Mouse (Mus musculus) erythroid progenitor cell, adult 5-6 weeks (primary cell): ENCODE data around the gene Babam2. TPM values are rescaled to one million over a fixed set of nuclear protein-coding genes. Genes with fewer than 3 reads are reported as not detected.
"Not testable (repeated sequence)": the region's sequence is repeated elsewhere in the genome, so short reads cannot be mapped to it uniquely, and the experiment has no call there.

Experiments used
- ATAC-seq: replicated peaks from 2 replicates; pipeline ENCODE4 v1.8.0; 2016; ENCODE audit warnings: moderate number of reproducible peaks, mild to moderate bottlenecking, moderate TSS enrichment, inconsistent platforms; ENCODE audit not compliant: poor library complexity, low FRiP score, severe bottlenecking
- total RNA-seq, 2 experiments: library from RNA; stranded (forward) in 1 of 2; stranded (reverse) in 1 of 2; fragments of 150-400 nt in 1 of 2; fragments of 186-747, 209-891 nt in 1 of 2; gene quantifications; 2 replicates each; pipeline versions ENCODE4 v1.2.3 to v1.2.4; 2015 to 2017; ENCODE audit warnings: low replicate concordance in 2 of 2

The Babam2 gene
- total RNA-seq, 2 experiments from 2014 or later = 31.0 to 46.9 TPM

DNA sequence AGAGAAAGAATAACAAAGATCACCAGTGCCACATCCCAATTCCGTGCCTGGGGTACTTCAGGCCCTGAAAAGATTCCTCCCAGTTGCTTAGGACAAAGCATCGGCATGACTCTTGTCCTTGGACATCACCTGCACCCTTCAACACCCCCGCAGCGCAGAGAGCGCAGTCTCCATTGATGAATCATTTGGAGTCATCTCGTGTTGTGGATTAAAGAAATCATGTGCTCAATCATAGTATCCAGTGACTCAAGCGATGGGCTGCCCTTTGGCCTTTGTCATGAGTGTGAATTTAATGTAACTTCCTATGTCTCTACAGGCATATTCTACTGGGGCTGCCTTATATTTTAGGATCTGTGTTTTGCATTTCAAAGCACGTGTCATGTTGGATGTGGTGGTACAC, 265.9 kb downstream of the Babam2 start:
- no peak for ATAC-seq

DNA sequence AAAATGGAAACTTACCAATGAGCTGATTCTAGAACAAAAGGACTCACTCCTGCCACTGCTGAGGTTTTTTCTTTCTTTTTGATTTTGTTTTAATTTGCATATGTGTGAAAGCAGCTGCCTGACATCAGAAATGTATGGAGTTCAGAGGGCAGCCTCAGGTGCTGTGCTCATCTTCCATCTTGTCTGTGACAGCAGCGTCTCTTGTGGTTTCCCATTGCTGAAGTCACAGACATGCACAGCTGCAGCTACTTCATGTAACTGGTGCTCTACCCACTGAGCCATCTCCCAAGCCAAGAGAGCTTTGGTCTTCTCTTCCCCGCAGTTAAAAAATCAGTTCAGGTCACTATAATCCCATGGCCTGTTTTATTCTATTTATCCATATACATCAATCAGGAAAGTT, 266.4 kb downstream of the Babam2 start:
- ATAC-seq = no peak

DNA sequence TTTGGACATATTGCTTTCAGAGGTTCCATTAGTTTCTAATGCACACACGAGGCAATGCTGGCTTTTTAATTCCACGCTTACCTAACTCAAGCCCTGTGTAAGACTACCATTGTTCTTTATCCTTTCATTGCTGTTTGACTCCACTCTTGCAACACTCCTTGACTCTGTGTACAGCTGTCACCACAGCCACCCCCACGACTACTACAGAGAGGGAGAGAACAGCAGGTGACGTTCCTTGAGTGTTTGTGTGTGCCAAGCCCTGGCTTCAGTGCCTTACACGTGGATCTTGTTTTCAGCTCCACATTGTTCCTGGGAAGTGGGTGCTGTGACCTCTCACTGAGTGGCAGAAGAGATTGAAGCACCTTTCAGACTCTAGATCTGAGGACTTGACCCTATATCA, 269.3 kb downstream of the Babam2 start:
- no peak for ATAC-seq

DNA sequence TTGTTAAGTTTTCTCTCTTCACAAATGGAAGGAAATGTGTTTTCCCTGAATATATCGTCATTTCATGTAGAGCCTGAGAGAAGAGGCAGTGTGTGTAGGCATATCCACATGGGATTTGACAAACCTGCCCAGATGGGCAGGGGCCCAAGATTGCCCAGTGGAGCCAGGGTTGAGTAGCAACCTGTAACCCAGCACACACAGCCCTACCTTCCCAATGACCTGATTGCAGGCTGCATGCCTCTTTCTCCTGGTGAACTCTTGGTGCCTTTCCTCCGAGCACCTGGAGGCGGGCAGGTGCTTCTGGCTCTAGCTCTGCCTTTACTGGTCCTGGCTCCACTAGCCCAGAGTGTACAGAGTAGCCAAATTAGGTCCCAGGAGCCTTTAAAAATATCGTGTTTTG, 270.0 kb downstream of the Babam2 start:
- no peak for ATAC-seq

DNA sequence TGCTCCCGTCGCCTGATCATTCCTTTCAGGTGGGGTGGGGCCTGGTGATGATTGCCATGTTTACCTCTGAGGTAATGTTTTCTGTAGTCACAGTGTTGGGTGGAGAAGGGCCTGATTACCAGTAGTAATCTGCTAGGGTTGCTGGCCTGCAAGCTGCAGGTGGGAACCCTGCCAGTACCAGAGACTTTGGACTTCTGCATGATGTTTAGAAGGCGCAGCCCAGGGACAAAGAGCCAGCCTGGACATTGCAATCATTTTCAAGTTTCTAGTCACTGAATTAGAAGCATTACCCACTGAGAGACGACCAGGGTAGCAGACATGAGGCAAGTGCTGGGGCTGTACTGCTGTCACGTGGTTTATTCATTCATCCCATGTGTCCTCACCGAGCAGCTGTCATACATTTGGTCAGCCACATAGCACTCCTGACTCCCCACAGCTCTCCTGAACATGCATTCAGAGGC, 270.6 kb downstream of the Babam2 start:
- no peak for ATAC-seq

DNA sequence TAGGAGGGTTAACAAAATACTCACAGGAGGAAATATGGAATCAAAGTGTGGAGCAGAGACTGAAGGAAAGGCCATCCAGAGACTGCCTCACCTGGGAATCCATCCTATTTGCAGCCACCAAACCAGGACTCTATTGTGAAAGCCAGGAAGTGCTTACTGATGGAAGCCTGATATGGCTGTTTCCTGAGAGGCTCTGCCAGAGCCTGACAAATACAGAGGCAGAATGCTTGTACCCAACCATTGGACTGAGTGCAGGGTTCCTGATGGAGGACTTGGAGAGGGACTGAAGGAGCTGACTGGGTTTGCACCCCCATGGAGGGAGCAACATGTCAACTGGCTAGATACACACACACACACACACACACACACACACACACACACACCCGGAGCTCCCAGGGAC, 274.9 kb downstream of the Babam2 start:
- ATAC-seq = not testable (repeated sequence)

DNA sequence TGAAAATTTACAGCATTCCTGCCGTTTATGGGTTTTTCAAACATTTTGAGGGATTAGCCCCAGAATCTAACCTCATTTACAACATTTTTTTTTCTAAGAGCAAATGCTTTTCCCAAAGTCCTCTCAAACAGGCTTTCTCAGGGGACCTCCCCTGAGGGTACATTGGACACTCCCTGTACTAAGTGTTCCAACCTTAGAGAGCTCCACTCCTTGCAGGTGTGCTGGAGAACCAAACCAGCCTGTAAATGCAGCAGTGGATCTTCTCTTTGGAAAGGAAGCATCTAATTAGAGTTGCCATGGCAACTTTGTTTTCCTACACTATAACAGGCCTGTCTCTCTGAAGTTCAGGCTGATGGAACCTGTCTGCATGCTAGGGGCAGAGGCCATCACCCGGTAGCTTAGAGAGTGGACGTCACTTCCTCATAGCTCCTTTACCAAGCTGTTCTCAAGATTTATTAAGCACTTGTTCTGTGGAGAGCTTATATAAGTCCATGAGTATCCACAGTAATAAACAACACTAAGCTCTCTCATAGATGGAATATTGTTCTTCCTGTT, 277.2 kb downstream of the Babam2 start:
- ATAC-seq = no peak

DNA sequence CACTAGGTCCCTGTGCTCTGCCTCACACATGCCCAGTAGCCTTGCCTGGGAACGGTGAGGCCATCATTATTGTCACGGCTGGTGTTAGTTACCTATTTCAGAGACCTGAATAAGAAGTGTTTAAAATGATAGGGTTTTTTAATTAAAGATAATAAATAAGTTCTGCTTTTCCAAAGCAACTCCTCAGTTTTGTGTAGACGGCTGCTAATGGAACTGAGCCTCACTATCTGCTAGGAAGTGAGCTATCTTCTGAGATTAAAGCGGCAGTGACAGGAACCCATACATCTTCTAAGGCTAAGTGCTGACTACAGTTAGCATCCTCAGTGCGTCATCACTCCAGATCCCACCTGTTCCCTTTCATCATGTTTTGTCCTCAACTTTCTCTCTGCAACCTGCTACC, 284.6 kb downstream of the Babam2 start:
- no peak for ATAC-seq

DNA sequence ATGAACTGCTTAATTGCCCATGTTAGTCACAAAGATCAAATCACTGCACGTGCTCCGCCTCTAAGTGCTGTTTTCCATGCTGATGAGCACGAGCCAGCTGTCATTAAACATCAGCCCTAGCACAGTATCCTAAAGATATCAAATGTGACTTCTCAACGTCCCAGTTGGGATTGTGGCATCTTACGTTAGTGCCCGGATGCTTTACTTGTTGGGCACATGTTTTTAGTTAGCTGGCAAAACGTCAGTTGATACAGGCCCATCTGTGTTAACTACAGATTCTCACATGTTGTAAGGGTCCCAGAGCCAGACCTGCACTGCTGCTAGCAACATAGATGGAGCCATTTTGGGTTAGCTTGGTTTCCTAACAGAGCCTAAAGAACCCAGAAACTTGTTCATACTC, 285.7 kb downstream of the Babam2 start:
- no peak for ATAC-seq

DNA sequence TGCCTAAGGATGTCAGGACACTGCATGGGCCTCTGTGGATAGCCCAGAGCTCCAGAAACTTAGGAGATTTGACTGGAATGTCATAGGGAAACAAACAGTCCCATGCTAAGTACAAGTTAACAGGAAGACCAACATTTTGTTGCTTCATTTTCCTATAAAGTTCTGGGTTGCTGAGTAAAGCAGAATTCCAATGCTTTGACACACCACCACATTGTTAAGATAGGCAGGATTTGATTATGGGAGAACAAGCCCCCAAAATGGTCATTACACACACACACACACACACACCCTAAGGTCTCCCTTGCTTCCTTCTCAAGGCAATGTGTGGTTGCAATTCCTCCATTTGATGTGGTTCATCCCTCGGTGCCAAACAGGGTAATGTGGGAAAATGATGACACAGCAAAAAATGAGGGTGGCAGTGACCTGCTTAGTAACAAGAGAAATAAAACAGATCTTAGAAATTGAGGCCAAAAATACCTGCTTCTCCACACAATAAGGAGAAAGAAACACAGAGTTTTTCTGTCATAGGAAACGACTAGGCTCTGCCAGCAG, 286.4 kb downstream of the Babam2 start:
- ATAC-seq = no peak

DNA sequence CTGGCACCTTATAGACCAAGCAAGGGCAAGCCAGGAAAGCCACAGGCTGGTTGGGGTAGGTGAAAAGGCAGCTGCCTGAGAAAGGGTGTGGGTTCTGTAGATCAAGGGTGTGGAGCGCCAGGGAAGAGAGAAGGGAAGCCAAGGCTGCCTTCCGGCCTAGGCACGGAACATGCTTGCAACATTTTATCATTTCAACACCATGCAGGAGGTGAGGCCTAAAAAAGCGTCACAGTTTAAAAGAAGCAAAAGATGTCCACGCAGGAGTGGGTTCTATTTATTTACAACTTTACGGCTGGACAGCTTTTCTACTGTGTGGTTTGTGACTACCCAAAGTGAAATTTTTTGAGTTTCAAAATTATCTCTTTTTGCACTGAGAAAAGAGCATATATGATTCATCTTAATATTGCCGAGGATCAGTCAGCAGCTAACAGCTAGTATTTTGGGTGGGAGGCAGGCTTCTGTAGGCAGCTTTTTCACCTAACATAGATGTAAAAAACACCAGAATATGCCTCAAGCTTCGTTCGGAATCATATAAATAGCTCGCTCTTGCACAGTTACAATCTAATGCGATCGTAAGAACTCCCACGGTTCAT, 287.0 kb downstream of the Babam2 start:
- no peak for ATAC-seq

DNA sequence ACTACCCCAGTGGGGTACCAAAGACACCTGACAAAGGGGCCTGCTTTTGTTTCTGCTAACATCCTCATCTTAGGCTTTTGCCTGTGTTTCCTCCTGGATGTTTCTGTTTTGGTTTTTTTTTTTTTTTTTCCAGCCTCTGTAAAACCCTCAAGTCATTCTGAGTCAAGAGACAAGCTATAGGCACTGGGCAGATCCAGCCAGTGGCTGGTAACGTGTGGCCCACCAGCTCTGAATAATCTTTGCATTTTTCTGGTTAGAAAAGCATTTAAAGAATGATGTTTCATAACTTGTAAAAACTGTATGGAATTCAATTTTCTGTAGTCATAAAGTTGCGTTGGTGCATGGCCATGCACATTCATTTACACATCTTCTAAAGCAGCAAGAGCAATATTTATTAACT, 287.5 kb downstream of the Babam2 start:
- no peak for ATAC-seq

DNA sequence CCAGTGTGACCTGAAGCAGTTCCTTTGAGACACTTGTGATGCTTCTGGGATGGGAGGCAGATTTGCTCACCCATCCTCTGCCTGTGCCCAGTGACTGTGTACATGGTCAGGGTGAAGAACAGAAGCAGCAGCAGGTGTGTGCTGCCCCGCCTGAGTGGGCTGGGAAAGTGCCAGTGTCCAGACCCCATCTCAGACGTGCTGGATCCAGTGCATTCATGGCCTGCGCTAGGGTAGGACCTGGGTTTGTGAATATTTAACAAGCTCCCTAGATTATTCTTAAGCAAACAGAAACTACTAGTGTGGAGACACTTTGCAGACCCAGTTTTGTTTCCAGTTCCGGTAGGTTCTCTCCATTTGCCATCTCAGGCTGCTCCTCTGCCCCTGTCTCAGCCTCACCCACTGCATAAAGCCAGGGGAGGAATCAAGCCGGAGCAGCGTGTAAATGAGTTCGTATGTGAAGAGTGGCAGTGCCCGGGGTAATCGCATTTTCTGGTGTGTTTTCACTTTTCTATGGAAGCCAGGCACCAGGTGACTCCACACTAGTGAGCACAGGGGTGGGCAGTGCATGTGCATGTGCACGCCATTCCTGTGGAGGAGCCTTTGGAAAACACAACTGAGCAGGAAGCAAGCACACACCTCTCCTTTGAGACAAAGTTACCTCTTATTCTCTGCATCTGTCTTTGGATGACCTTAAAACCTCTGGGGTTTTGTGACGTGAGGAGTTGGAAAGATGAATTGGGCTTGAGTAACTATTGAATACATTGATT, 290.2 kb downstream of the Babam2 start:
- no peak for ATAC-seq

DNA sequence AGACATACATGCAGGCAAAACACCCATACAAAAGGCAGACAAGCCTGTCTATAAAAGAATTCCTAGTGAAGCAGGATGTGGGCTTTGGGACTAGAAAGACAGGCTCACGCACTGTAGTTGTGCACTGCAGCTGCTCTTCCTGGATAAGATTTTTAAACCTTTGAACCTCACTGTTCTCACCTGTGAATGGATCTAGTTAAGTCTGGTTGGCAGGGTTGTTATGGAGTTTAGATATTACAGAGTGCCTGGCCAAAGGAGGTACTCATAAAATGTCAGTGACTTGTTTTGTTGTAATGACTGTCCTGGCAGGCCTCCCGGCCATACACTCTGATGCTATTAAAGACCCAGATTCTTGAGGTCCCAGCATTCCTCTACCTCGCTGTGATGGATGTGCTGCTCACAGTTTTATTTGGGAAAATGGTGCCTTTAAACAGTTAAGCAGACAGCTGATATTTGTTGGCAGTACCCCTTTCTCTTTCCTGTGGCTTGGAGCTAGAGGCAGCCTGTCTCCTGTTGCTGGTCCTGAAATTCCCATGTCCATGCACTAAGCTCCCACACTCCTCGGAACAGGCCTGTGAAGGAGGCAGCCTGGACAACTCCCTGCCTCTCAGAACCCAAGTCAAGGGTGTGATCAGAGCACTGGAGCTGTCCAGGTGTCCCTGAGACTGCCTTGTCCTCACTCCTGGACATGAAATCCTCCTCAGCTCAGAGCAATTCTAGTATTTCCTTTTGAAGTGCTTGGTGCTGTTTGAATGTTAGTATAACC, 299.9 kb downstream of the Babam2 start:
- no peak for ATAC-seq

DNA sequence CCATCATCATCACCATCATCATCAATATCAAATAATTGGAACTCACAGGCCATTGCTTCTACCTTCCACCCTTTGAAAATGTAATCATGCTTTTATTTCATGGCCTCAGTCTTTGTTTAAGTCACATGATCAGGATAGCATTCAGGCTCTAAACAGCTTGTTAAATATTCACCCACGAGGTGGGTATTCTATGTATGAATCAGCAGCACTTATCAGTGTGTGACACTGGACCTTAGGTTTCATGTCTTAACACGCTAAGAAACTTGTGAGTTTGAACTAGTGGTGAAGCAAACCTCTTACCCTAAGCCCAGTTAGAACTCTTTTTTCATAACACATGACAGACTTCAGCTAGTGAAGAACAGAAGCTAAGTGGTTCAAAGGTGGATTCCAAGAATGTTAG, 301.3 kb downstream of the Babam2 start:
- ATAC-seq = no peak

DNA sequence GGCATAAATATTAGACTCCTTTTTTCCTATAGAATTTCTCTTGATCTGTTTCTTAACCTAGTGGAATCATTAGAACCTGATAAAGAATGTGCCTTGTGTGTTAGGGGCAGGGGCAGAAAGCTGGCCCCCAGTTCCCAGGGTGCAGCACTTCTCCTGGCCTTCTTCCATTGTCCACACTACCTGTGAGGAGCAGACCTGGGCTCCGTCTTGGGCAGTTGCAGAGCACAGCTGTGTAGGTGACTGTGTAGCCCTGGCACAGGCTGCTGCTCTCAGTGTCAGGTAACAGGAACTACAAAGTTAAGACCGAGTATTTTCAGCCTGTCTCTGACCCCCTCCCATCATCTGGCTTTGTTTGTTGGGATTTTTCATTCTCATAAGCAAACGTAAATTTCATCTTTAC, 302.6 kb downstream of the Babam2 start:
- ATAC-seq = no peak

DNA sequence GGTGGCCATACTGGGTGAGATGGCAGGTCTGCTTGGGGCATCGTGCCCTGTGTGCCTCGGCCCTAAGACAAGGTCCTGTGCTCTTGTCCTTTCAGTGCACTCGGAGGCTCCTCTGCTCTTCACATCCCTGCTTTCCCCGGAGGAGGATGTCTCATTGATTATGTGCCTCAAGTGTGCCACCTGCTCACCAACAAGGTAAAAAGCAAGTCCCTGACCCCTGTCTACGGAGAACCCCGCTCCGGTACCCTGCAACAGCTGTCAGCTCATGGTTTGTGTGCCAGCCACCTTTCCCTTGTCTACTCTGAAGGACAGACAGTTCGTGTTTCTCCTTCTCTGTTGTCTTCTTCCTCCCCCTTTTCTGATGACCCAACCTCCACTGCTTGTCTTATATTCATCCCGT, 303.8 kb downstream of the Babam2 start:
- no peak for ATAC-seq

DNA sequence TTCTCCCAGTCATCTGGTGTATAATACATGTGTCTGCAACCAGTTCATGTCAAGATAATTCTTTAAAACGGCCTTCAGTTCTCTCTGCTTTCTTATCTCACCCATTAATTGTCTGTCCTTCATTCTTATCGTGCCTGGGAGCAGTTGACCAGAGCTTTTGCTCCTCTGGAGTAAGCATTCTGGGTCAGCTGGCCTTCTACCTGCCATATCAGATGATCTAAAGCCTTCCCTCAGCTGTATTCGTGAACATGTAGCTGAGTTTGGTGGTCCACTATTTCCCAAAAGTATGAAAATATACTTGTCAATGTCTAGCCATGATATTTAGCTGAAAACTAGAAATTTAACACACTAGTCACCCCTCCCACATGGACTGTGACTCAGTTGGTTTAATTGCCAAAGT, 304.3 kb downstream of the Babam2 start:
- no peak for ATAC-seq

DNA sequence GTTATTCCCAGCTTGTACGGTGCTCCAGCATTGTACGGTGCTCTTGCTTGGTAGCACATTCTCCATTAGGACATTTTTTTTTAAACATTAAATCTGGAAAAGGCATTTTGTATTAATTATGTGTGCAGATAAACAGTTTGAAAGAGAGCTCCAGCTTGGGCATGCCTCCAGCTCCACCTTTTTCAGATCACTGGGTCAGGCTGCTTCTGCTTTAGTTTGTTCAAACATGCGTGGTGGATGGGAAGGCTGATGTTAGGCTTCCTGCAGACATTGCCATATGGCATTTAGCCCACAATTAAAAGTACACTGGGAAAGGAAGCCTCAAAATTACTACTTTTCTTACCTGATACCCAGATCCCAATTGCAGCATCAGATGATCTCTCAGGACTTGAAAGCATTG, 310.9 kb downstream of the Babam2 start:
- no peak for ATAC-seq

DNA sequence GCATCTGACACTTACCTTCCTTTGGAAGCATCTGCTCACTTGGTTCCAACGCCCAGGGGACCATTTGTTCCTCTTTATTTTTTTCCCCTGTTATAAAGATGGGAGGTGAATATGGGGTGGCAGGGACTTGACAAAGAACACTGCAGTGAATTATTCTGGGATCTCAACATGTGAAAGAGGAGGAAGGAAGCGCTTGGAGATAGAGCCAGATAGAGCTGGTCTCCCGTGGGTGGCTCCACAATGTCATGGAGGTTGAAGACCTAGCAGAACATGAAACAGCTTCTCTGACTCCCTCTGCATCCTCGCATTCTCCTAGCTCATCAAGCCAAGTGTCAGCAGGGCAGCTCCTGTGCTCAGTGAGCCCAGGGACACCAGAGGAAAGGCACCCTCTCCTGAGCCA, 312.6 kb downstream of the Babam2 start:
- no peak for ATAC-seq
